Mouse (Mus musculus) kidney, postnatal 0 days (tissue): ENCODE data around the gene Gm37419. TPM values are rescaled to one million over a fixed set of nuclear protein-coding genes. Genes with fewer than 3 reads are reported as not detected.

Source experiments
- ATAC-seq: fragments of 200-750 bp; cut with Nextera tagmentation; replicated peaks from 2 replicates; pipeline ENCODE4 v1.8.0; 2017; ENCODE audit warnings: low read depth, moderate number of reproducible peaks, moderate TSS enrichment, moderate library complexity; ENCODE audit not compliant: low FRiP score
- DNase-seq: peaks from one replicate; pipeline ENCODE4 v3.0.0-alpha.2; 2016; ENCODE audit warnings: low spot score
- H3K27ac ChIP-seq: fragments of 300-500 bp; sonication (generic); 2 replicates; pipeline ENCODE4 v1.5.1; 2014; ENCODE audit warnings: mild to moderate bottlenecking
- H3K27me3 ChIP-seq: fragments of 300-500 bp; sonication (generic); 2 replicates; pipeline ENCODE4 v1.6.1; 2014; ENCODE audit warnings: low read length, mixed read lengths; ENCODE audit not compliant: insufficient read depth
- H3K36me3 ChIP-seq: fragments of 300-500 bp; sonication (generic); 2 replicates; pipeline ENCODE4 v1.6.1; 2014; ENCODE audit warnings: low read length, mixed read lengths; ENCODE audit not compliant: insufficient read depth
- H3K4me1 ChIP-seq: fragments of 300-500 bp; sonication (generic); replicated peaks from 2 replicates; pipeline ENCODE4 v1.6.1; 2014; ENCODE audit warnings: antibody characterized with exemption, low read length, mixed read lengths; ENCODE audit not compliant: insufficient read depth
- H3K4me2 ChIP-seq: fragments of 300-500 bp; sonication (generic); 2 replicates; pipeline ENCODE4 v1.6.1; 2014; ENCODE audit warnings: mild to moderate bottlenecking, low read length, moderate library complexity, mixed read lengths
- H3K4me3 ChIP-seq: fragments of 300-500 bp; sonication (generic); replicated peaks from 2 replicates; pipeline ENCODE4 v1.5.1; 2014; ENCODE audit warnings: low read depth, low read length
- H3K9ac ChIP-seq: fragments of 300-500 bp; sonication (generic); 2 replicates; pipeline ENCODE4 v1.6.1; 2014; ENCODE audit warnings: low read depth, low read length
- H3K9me3 ChIP-seq: fragments of 300-500 bp; sonication (generic); replicated peaks from 2 replicates; pipeline ENCODE4 v1.6.1; 2016; ENCODE audit warnings: low read length, inconsistent platforms, mixed read lengths
- CTCF ChIP-seq: IDR thresholded peaks from 2 replicates; pipeline ENCODE4 v1.5.1; 2016; ENCODE audit warnings: antibody characterized with exemption, low read depth, mild to moderate bottlenecking, moderate library complexity
- WGBS: fragments of 180-500 bp; shearing (Covaris S2); extraction: QIAGEN DNeasy Blood & Tissue Kit; methylation state at CpG from one replicate; pipeline ENCODE4 v1.1.7; 2014; 5-methylcytosine and 5-hydroxymethylcytosine counted together
- polyA plus RNA-seq: library from polyadenylated mRNA; unstranded; fragments of >200 nt; fragmentation: Nextera tagmentation; extraction: Ambion mirVana; gene quantifications from 2 replicates; pipeline ENCODE4 v1.2.1, GENCODE M21; 2015

Gene Gm37419
- not detected in 2 replicates for polyA plus RNA-seq

DNA sequence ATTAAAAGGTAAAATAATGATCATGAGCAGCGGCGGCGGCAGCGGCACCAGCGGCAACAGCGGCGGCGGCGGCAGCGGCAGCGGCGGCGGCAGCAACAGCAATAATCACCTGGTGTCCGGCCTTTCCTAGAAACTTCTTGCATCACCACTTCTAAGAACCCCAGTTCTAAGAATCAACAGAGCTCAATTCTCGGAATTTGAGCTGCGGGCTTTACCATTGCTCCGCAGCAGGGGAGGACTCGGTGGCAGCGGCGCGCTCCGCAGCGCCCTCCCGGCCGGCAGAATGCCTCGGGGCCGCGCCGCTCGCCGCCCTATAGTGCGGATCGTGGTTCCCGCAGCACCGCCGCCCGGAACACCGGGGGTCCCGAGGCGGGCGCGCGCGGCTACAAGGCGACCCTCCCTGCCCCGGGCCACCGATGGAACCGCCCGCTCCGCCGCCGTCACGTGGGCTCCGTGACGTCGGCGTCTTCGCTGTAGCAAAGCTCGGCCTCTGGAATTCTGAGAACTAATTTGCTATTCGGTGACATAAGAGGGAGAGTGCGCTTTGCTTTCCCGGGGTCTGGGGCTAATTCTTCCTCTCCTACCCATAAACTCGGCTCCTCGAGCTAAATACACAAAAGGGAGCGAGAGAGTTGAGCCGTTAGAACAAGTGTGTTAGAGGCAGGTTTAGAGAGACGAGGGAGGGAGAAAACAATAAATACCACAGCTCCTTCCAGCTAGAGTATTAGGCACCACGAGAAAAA is at the start of gene Gm37419, which contains the start of gene Bcl6:
Gene Gm37419 (plus strand): TSS at position 17 of the 743 bp plus-strand sequence.
Gene Bcl6 (minus strand): TSS at position 387 of the 743 bp plus-strand sequence.
- DNase-seq: peak; percentile 98
- H3K27ac ChIP-seq: peak within 1 kb of the TSS; percentile 99
- H3K27me3 ChIP-seq: no peaks in the 10 kb centered on the region
- H3K4me1 ChIP-seq: peaks cover 16% of the 10 kb centered on the region
- peak within 1 kb of the TSS; percentile 85 for H3K9ac ChIP-seq
- peak within 1 kb of the TSS; percentile 92 for H3K4me2 ChIP-seq
- WGBS: under 1% methylated on average over 68 of the region's 68 CpGs
- H3K4me3 ChIP-seq: peak within 1 kb of the TSS; percentile 68
- peak; percentile 83 for ATAC-seq
- no peak for TF ChIP-seq CTCF
- no peaks in the 10 kb centered on the region for H3K9me3 ChIP-seq
- no peaks in the 10 kb centered on the region for H3K36me3 ChIP-seq

DNA sequence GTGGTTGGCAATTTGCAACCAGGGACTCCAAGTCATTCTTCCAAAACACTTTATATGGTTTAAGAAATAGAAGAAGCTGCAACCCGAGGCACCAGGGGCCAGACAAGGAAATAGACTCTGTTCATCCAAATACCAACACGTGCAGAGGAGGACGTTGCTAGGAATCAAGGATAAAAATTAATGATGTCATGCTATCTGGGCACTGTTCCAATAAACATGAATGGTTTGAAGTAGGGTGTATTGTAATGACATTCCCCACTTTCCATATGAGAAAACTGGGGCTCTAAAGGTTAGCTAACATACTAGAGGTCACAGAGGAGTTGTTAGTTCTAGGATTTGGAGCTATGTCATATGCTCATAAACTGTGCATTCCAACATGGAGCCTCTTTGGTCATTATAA is 43.5 kb upstream of the Gm37419 start:
- Histone ChIP-seq H3K27me3 (no peaks in the 10 kb centered on the region), H3K4me3 (no peak overlapping the region), H3K36me3 (no peaks in the 10 kb centered on the region), H3K27ac (no peak overlapping the region), H3K4me1 (no peaks in the 10 kb centered on the region), H3K9me3 (no peaks in the 10 kb centered on the region), H3K9ac (no peak overlapping the region), H3K4me2 (no peak overlapping the region)
- no peak for DNase-seq
- 25% methylated on average over 3 of the region's 3 CpGs for WGBS
- no peak for TF ChIP-seq CTCF
- ATAC-seq: no peak

DNA sequence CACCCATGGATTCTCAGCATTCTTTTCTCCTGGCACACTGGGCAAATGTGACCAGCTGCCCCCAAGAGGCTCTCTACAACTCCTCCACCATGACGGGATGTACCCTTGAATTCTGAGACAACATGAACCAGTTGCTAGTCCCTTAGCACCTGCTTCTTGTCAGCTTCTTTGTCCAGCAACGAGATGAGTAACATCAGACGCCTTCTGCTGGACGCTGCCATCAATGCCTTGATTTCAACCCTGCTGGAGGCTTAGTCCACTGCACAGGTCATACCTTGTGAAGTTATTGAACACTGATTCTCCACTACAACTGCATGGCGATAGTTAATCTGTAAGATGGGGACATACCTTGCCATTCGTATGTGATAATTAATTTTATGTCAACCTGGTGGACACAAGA is 40.6 kb upstream of the Gm37419 start:
- H3K27ac ChIP-seq: no peak overlapping the region
- no peak overlapping the region for H3K4me2 ChIP-seq
- H3K9ac ChIP-seq: no peak overlapping the region
- 87% methylated on average over 6 of the region's 6 CpGs for WGBS
- no peaks in the 10 kb centered on the region for H3K4me1 ChIP-seq
- no peak overlapping the region for H3K4me3 ChIP-seq
- TF ChIP-seq CTCF: no peak
- no peaks in the 10 kb centered on the region for H3K9me3 ChIP-seq
- ATAC-seq: no peak
- no peaks in the 10 kb centered on the region for H3K36me3 ChIP-seq
- no peaks in the 10 kb centered on the region for H3K27me3 ChIP-seq
- no peak for DNase-seq

DNA sequence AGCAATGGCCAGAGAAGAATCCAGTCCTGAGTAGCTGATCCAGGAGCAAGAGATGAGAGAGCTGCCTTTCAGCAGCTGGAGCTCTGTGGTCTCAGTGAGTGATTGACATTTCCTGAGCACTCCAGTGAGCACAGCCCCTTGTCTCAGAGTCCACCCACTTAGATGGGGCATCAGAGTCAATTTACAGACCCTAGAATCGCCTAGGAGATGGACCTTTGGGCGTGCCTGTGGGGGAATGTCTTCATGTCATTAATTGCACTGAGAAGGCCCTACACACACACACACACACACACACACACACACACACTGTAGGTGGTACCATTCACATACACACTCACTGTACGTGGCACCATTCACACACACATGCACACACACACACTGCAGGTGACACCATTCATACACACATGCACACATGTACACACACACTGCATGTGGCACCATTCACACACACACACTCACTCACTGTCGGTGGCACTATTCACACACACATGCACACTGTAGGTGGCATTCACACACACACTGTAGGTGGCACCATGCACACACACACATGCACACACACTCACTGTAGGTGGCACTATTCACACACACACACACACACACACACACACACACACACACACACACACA is 36.1 kb upstream of the Gm37419 start:
- H3K4me2 ChIP-seq: no peak overlapping the region
- no peak for DNase-seq
- no peaks in the 10 kb centered on the region for H3K9me3 ChIP-seq
- H3K9ac ChIP-seq: no peak overlapping the region
- H3K4me1 ChIP-seq: no peaks in the 10 kb centered on the region
- H3K4me3 ChIP-seq: no peak overlapping the region
- TF ChIP-seq CTCF: no peak
- peak; percentile 40; the same call in 1 of the 2 replicates for ATAC-seq
- WGBS: 68% methylated on average over 4 of the region's 4 CpGs
- no peak overlapping the region for H3K27ac ChIP-seq
- no peaks in the 10 kb centered on the region for H3K36me3 ChIP-seq
- H3K27me3 ChIP-seq: no peaks in the 10 kb centered on the region

DNA sequence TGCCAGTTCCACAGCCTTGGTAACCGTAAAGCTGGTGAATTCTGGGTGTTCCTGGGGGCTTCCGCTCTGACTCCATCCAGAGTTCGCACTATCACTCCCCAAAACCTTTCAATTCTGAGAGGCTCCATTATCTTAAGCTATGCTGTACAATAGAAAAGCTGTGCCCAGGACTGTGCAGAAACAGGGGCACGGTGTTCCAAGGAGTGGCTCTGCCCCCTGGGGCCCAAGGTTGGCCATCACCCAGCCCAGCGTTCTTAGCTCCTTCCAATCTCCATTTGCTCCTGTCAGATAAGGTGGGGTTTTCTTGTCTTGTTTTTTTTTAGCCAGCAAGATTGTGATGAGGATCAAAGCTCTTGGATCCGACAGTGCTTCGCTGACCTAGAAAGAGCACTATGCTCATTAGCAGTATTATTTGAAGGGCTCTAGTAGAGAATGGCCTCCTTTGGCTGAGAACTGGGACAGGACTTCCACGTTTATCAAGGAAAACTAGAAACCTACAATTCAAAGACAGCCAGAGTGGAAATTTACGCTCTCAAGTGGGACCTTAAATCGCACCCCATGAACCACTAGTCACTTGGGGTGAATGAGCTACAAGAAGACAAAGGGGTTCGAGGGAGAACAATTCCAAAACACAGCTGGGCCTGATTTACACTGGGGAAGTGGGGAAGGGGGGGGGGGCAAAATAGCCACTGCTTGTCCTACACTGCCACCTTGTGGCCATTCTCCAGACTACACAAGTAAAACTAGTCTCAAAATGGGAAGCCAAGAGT is 34.9 kb upstream of the Gm37419 start:
- TF ChIP-seq CTCF: peak; percentile 74
- DNase-seq: peak; percentile 70
- no peak for ATAC-seq
- Histone ChIP-seq H3K27me3 (no peaks in the 10 kb centered on the region), H3K36me3 (no peaks in the 10 kb centered on the region), H3K27ac (no peak overlapping the region), H3K4me3 (no peak overlapping the region), H3K9me3 (no peaks in the 10 kb centered on the region), H3K9ac (no peak overlapping the region), H3K4me2 (no peak overlapping the region), H3K4me1 (no peaks in the 10 kb centered on the region)
- WGBS: 47% methylated on average over 11 of the region's 11 CpGs

DNA sequence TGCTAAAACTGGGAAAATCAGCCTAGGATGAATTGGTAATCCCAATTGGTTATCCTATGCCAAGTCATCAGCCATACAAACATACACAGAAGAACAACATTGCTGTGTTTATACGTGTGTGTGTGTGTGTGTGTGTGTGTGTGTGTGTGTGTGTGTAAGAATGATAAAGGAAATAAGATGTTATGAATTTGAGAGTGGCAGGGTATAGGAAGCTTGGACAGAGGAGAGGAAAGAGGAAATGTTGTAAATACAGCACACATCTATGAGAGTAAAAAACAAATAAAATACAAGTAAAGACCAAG is 34.4 kb upstream of the Gm37419 start:
- H3K4me3 ChIP-seq: no peak overlapping the region
- no peak for DNase-seq
- no peaks in the 10 kb centered on the region for H3K9me3 ChIP-seq
- H3K9ac ChIP-seq: no peak overlapping the region
- H3K27ac ChIP-seq: no peak overlapping the region
- H3K27me3 ChIP-seq: no peaks in the 10 kb centered on the region
- no peak for TF ChIP-seq CTCF
- WGBS: 4% methylated on average over 1 of the region's 1 CpGs
- no peak; the same call in 1 of the 2 replicates for ATAC-seq
- no peaks in the 10 kb centered on the region for H3K4me1 ChIP-seq
- H3K4me2 ChIP-seq: no peak overlapping the region
- no peaks in the 10 kb centered on the region for H3K36me3 ChIP-seq
